Mouse (Mus musculus) heart, adult 8-10 months (tissue): ENCODE data around the gene Xcl1. TPM values are rescaled to one million over a fixed set of nuclear protein-coding genes. Genes with fewer than 3 reads are reported as not detected.

ENCODE experiments used
- DNase-seq: peaks from one replicate; pipeline ENCODE4 v3.0.0; 2022; ENCODE audit warnings: low spot score
- total RNA-seq, 4 experiments: library from RNA; stranded (reverse); gene quantifications; 2 replicates each; pipeline ENCODE4 v1.2.4; 2022

Gene Xcl1
- total RNA-seq, 4 experiments from 2014 or later, result not detected

DNA sequence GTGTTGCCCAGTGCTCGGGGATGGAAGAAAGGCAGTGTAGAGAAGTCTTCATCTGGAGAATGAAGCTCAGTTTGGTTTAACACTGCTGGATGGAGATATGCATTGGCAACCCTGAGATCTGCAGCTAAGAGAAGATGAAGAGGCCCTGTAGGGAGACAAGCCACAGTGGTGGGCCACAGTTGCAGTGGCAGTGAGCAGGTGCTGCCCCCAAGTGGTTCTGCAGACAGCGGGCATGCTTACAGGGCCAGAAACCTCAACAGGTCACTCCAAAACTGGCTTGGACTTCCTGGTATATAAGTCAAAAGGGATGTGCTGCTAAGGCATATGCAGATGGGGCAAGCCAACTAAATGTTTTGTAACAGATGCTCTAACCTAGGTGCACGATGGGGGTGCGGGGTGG, 30.3 kb downstream of the Xcl1 start:
- DNase-seq, result no peak

DNA sequence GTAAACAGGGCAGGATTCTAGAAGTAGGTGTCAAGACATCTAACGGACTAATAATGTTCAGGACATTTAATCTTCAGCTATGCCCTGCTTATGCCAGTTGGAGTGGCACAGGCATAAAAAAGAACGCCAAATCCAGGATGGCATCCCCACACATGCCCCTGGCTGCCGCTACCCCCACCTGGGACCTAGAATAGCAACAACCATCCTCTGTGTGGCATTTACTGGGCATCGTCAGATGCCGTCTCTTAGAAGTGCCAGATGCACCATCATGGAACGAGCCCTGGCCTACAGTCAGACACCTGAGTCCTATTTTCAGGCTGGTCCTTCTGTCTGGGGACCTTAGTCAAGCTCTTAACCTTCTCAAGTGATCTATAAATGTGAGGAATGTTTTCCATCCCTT, 34.6 kb downstream of the Xcl1 start:
- DNase-seq, result no peak

DNA sequence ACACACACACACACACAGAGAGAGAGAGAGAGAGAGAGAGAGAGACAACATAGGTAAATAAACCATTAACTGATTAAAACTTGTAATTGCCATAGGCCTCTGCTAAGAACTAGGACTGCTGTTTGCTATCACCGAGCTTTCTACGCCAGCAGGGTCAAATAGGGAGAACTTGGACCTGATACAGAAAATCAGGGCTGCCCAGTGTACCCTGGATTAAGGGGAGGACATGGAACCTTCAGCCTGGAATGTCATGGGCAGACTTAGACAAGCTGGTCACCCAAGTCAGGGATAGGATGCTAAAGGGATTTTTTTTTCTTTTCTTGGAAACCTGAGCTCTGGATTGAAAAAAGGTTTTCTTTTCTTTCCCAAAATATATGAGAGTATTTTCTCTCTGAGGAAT, 35.1 kb downstream of the Xcl1 start:
- peak; percentile 55 for DNase-seq

DNA sequence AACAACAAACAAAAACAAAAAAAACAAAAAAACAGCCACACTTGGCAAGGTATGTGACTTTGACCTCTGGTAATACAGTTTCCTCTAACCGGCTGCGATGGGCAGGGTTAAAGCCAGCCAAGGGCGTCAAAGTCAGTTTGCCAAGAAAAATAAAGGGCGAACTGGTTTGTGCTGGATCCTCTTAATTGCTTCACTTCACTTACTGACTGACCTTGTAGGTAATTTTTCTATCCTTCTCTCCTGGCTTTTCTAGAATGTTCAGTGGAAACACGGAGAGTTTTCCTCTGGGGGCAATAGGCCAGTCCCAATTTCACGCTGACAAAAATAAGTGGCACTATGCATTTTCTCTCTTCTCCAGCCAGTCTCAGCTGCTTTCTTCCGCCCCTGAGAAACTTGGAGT, 35.8 kb downstream of the Xcl1 start:
- peak; percentile 33 for DNase-seq

DNA sequence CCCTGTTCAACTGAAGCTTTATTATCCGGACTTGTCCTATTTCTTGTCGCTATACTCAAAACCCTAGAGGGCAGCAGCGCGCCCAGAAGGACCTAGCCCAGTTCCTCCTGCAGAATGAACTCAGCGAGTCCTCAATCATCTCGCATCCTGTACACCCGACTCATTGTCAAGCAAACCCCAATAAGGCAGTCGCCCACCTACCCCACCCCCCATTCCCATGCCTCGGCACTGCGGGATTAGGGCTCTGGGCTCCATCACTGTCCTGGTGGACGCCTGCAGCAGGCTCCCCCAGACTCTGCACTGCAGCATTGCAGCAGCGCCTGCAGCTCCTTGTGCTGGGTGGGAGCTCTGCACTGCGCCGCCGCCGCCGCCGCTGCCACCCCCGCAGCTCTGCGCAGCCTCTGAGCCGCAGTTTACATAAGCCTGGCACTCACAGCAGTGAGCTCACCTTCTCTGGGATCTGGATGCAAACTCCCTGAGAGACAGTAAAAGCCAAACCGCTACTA, 36.4 kb downstream of the Xcl1 start:
- peak; percentile 73 for DNase-seq

DNA sequence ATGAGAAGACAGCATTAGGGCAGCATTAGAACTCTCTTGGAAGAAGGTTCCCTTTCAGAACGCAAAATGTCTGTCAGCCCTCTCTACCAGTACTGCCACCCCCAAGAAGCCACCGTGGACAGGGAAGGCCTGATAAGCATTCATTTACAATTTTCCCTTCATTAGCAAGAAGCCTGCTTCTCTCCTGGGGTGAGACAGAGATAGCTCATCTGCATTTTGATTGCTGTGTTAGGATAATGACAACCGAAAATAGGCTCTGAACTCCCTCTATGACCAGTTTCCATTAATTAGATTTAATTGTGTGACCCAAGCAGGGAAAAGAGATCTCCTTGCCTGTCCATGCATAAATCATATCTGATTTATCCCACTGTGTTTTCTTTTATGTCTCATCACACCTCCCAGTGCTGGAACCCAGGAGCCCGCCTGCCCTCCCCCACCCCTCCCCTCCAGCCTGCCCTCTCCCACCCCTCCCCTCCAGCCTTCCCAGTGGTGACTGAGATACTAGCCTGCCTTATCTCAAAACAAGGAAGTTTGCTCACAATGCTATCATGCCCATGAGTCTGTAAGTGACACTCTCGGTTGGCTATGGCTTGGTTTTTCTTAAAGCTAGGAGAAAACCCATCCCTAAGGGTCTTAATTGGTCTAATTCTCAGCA, 38.0 kb downstream of the Xcl1 start:
- no peak for DNase-seq

DNA sequence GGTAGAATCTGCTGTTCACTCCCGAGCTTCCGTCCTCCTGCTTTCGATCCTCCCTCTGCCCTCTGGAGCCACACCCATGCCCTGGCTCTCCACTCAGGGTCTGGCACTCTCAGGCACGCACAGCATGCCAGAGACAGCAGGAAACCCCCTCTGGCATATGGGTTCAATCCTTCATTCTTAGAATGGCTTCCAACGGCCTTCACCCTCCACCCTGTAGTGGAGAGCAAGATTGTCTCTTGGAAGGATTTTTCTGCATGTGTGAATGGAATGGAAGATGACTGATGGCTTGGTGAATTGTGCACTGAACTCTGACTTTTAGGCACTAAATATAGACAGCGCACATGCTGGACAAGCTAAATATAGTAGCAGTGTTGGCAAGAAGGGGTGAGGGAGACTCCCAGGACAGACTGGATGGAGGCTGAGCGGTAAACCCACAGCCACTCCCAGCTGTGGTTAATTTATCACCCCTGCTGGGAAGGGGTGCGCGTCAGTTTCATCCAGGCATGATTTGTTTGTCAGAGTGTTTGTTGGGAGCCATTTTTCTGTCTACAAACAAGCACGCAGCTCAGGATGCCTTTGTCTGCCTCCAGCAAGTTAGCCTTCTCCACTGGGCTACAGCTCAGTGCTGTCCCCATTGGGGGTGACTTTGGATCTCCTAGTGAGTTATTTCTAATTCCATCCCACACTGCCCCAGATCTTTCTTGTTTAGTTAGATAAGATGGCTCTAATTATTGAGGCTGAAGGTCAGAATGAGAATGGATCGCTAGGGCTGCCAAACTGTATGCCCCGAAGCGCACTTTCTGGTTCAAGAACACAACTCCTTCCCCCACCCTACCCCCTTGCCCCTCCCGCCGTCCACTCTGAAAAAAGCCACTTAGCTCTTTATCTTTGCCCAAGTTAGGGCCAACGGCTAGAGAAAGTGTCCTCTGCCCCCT, 38.8 kb downstream of the Xcl1 start:
- DNase-seq, result peak; percentile 61

DNA sequence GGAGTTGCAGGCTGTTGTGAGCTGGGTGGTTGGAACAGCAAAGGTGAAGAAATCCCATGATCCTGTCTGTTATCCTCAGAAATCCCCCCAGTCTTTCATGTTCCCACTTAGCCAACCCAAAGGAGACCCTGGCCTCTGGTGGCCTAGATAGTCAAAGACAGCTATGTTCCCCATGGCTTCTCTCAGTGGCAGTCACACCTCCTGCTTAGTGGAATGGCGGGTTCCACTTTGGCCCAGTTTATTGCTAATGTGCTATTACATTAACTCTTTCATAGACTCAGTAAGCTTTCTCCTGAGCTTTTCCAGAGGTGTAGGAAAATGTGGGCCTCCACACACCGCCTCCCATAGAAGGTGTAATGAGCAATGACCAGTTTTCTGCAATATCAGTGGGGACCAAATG, 39.5 kb downstream of the Xcl1 start:
- no peak for DNase-seq

DNA sequence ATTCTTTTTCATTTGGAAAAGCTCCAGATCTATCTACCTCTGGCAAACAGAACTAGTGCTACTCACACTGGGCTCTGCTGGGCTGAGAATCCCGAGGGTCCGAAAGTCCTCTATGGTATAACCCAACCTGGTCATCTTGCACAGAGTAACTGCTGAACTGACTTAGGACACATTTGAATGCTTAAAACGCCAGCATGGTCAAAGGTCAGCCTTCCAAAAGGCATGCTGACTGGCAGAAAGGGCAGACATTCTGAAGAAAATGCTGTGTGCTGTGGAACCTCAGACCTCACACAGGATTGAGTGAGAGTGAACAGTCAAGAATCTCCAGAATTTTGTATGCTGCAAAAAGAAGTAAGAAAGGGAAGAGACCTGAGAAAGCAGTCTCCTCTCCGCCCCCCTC, 45.0 kb downstream of the Xcl1 start:
- no peak for DNase-seq

DNA sequence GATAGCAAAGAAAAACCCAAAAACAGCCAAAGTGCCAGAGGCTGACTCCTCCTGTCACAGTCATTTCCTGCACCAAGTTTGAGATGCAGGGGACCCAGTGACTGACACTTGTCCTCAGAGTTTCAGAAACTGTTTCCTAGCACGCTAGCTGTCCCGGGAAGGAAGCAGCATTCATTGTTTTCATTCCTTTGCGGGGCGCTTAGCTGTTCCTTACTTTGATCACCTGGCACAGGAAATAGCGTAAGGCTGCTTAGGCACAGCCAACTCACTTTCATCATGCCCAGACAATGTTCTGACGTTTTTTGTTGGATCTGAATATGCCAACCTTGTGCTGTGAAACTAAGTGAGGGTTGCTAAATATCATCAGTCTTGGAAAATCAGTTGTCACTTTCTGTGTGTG, 46.8 kb downstream of the Xcl1 start:
- no peak for DNase-seq

DNA sequence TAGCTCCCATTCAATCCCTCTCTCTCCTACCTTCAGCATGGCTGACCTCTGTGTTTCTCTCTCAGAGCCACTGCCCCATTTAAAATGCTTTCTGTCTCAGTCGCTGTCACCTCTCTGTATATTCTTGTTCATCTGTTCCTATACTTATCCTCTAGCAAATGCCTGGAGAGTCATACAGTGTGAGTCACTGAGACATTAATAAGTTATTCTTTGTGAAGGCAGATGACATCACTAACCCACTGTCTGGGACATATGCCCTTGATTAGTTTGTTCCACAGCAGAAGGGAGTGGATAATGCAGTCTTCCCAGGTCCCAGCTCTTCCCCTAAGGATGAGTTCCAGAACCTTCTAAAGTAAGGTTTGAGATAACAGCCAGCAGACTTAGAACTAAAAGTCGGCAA, 47.6 kb downstream of the Xcl1 start:
- no peak for DNase-seq

DNA sequence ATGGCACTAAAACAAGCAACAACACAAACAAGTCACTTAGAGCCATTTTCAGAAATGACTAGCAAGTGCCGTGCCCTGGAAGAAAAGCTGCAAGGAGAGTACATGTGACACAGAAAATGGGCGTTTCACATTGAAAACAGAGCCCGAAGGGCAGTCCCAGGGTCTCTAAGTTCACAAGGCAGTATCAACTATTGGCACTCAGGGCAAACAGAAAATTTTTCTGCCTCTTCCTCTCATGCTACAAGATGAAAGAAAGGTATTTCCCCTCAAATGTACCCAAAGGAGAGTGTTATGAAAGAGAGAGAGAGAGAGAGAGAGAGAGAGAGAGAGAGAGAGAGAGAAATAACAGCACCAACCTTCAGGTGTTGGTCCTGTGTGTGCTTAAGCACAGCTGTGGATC, 53.4 kb downstream of the Xcl1 start:
- DNase-seq, result no peak

Other genes with a start within 250 kb of the Xcl1 start
- 10 to 100 TPM; 77.8 to 93.7 (median 88.2) TPM for gene Dpt, start 138.9 kb downstream of the Xcl1 start, total RNA-seq
- not detected for gene Tbx19, start 225.2 kb upstream of the Xcl1 start, total RNA-seq